Mouse (Mus musculus): ENCODE measurements at regions not wholly inside any gene's neighbourhood (a gene's known extent, or its start where the extent isn't known, plus 50 kb on each side); places are given as distances from the start of the nearest gene placed in this dataset.

DNA sequence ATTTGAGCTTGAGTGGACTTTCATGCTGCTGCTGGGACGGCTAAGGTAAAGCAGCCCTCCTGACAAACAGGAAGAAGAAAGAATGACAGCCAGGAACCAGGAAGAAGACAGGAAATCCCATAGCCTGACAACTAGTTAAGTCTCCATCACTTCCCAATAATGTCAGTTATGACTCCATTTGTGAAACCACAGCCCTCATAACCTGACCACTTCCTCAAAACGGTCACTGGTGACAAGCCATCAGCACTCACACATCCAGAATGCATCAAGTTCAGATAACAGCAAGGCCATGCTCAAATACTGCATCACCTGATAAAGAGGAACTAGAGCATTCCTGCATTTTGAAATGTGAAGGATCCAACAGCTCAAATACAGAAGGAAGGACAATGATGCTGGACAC is 288.3 kb downstream of the Zfp706 start:
- no peak for DNase-seq (ENCODE audit: low spot score in 2 of 2)

DNA sequence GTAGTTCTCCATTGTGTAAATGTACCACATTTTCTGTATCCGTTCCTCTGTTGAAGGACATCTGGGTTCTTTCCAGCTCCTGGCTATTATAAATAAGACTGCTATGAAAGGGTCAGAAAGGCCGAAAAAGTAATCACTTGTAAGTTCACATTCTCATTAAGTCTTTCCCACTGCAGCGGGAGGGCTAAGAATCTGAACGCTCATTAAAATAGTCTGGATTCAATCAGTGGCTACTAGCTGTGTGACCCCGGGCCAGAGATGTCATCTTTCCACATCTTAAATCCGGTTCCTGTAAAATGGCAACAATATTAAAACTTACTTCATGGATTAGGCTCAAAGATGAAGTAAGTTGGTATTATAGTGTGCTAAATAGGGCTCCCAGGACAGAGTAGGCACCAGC is 289.7 kb downstream of the Zfp706 start:
- DNase-seq (ENCODE audit: low spot score in 2 of 2) = no peak

DNA sequence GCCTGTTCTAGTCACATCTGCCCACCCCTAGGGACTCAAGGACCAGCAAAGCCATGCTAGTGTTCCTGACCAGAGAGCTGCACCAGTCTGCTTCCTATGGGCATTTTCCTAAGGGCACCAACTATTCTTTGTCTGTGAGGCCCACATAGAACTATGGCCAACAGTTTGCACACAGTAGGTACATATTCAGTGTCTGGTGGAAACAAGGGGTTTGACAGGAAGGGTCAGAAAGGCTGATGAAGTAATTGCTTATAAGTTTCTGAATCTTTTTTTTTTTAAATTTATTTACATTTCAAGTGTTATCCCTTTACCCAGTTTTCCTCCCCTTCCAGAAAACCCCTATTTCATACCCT is 290.9 kb downstream of the Zfp706 start:
- DNase-seq (ENCODE audit: low spot score in 2 of 2) = no peak

DNA sequence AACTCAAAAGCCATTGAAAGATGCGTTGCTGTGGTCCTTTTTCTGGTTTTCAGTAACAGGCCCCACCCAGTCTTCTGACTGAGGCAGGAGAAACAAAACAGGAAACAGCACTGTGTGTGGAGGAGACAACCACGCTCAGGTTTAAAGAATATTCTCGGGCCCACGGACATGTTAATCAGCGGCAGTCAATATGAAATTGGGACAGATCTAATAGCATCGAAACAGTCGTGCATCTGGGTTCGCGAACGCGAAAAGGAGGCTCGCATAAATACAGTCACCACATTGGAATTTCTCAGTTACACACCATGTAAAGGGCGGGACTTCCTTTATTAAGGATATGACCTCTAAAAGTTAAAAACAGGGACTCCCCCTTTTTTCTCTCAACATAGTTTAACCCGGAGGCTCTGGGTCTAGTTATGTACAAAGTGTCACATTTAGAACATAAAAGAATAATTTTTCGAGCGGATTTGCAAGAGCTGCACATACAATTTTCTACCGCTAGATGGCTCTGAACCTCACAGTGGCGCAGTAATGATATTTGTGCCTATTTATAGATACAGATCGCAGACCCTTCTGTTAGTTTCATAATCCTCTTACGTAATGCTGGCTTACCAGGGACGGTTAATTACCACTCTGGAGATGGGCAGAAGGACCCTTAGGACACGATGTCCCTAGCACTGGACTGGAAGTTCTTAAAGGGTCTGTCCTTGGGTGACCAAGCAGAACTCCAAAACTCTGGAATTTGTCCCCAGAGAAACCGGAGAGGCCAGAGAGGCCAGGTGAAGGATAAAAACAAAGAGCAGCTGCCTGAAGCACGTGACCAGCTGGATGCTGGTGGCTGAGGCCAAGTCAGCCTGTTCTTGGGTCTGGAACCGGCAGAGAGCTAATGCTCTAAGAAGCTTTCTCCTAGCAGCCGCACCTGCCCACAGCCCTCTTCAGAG is 291.6 kb downstream of the Zfp706 start:
- peak; percentile 82 to 91 for DNase-seq (ENCODE audit: low spot score in 2 of 2)

DNA sequence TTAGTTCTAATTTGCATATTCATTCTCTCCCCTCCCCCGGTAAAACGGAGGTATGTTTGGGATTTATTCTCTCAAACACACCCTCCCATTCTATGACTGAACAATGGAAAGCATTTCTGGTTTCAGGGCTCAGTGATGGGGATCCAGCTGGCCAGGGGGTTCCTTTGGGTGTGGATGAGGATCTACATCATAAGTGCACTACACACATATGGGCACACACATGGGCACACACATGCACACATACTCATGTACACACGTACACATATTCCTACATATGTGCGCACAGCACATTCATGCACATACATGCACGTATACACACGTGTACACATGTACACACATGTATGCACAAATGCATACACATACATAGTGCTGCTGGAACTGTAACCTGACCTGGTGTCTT is 292.4 kb downstream of the Zfp706 start:
- no peak for DNase-seq (ENCODE audit: low spot score in 2 of 2)

DNA sequence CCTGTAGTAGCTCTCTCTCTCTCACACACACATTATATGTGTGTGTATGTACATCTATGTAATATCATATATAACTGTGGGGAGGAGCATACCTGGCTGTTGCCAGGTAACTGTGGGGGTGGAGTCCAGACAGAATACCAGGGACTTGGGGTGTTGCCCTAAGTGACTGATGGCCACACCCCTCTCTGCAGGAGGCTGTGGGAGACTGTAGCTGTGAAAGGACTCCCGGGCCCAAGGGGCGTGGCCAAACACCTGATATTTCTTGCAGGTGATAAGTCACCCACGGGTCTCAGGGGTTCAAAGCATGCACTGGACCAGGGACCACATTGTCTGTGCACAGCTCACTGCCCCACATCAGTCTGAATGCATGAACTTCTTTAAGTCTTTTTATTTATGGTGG is 297.8 kb downstream of the Zfp706 start:
- no peak for DNase-seq (ENCODE audit: low spot score in 2 of 2)

DNA sequence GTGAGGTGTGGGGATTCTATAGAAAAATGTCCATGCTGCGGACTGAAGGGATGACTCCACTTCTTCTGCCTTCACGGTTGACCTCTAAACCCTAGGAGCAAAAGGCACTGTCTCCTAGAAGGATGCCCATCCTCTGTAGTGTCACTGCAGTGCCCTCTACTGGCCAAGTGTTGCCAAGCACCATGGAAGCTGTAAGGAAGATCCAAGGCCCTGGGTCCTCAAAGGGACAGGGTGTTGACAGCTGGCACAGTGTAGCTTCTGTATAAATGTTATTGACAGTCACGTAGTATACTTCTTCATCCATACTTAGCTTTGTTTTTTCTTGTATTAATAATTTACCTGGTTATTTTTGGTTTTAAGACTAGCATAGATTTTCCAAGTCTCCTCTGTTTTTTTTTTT is 299.1 kb downstream of the Zfp706 start:
- DNase-seq (ENCODE audit: low spot score in 2 of 2) = peak; percentile 55 to 57

DNA sequence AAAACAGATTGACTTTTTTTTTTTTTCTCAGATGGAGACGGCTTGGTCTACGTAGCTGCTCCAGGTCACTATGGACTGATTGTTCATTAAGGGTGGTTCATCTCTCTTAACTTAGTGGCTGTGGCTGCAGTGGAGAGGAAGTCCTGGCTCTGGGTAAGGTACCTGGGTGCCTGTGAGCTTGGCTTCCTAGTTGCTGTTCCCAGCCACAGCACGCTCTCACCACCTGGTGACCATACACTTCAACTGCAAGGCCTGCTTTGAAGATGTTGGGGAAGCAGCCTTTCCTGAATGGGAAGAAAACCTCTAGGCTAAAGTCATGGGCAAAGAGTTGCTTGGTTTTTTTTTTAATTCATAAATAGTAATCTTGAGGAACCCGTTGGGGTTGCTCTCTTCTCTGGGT is 301.6 kb downstream of the Zfp706 start:
- peak; percentile 47 to 71 for DNase-seq (ENCODE audit: low spot score in 2 of 2)

DNA sequence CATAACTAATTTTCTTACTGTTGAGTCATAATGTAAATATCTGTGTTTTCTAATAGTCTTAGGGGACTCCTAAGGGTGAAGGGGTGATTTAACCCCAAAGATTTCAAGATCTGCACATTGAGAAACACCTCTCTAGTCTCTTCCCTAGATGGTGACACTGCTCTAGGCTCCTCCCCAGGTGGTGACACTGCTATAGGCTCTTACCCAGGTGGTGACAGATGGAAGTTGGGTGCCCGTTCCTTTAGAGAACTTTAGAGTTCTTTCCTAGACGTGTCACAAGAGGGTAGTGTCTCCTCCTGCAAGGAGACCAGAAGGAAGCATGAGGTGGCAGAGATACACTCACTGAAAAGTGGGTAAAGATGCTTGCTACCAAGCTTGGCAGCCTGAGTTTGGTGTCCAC is 302.2 kb downstream of the Zfp706 start:
- DNase-seq (ENCODE audit: low spot score in 2 of 2) = no peak

DNA sequence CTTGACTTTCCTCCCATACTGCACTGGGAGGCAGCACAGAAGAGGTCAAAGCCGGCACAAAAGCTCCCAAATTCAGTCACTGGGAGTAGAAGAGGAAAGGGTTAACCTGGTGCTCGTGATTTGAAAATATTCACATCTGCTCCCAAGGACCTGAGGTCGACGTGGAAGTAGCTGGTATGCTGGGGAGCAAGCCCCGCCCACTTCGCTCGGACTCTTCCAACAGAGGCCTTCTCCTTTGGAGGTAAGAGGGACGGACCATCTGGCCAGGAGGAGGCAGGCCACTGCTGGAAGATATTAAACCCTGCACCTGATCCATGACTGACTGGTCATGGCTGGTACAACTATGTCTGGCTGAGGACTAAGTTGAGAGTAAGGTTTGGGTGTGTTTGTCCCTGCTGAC is 305.7 kb downstream of the Zfp706 start:
- DNase-seq (ENCODE audit: low spot score in 2 of 2) = no peak

DNA sequence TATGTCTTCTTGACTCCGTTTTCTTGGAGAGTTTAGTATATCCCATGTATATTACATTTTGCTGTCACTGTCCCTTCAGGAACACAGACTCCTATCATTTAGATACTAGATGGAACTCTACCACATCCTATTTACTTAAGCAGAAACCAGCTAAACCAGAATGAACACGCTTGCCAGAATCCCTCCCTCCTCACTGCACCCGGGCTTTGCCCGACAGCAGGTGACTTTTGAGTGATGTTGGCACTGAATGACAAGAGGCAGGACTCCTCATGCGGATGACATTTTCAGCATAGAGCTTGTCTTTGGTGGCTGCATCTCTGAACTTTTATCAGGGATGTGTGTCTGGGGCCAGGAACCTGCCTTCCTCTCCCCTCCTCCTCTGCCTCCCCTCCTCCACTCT is 307.4 kb downstream of the Zfp706 start:
- no peak for DNase-seq (ENCODE audit: low spot score in 2 of 2)

DNA sequence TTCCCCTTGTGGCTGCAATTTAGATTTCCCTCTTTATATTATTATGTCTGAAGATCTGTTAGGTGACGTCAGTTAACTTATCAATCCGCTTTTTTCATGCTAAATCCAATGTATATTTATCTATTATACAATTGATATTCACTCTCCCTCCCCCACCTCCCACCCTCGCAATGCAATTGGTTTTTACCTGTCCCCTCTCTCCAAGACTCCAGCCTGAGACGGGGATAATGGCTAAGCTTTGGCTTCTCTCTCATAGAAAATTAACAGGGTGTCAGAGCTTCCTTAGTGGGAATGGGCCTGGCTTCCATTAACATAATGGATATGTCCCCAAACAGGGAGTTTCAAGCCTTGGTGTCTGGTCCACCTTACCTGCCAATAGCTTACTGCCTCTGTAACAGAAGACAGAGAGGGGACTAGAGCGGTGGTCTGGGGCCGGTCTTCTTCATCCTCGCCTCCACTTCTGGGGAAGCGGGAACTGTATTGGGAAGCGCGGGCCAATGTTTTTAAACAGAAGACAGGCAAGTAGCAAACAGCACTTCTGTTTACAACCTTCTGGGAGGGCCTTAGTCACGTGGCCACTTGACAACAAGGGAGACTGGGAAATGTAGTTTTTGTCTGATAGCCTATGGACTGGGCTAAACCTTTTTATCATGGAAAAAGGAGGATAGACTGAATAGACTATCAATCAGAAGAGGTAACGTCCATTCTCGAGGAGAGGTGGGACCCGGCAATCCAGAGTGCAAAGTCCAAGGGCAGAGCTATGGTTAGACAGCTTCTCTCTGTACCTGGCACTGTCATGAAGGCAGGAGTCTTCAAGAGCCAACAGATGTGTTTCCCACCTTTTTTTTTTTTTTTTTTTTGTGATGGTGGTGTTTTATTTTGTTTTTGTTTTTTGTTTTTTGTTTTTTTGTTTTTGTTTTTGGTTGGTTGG is 312.1 kb downstream of the Zfp706 start:
- peak; percentile 9 to 56 for DNase-seq (ENCODE audit: low spot score in 2 of 2)

DNA sequence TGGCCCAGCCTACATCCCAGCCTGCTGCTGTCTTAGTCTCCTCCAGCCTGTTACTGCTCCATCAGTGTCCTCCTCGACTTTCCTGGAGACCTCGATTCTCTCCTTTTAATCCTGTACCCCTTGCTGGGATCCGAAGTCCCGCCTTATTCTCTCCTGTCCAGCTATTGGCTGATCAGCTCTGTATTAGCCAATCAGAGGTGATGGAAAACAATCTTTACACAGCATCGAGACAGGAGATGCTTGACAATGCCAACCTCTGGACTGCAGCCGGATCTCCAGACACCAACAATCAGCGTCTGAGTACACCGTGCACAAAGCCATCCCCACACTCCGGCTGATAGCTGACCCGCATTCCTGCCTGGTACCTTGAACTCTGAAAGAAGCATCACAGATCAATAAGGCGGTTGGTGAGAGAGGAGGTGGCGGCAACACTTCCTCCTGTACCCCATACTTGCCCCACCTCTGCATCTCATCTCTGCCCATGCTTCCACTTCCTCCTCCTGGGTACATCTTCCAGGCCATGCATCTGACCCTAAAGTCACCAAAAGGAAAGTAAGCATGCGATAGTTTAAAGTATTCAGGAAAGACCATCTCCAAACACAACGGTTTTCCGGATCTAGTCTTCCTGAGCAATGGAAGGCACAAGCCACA is 316.4 kb downstream of the Zfp706 start:
- DNase-seq (ENCODE audit: low spot score in 2 of 2) = no peak

DNA sequence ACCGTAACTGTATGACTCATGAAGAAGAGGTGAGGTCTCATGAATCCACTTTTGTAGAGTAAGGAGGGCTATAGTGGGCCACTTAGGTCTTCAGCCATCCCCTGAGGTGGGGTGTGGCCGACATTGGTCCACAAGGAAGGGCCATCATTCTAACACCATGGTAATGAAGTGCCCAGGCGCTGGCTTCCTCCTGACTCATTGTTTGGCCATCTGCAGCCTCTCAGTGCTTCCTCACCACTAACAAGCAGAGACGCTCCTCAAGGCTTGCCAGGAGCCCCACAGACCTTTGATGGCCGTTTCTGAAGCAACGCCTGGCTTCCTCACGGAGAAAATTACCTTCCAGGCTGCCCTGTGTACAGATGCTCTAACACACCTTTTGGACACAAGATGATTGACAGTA is 317.7 kb downstream of the Zfp706 start:
- no peak for DNase-seq (ENCODE audit: low spot score in 2 of 2)

DNA sequence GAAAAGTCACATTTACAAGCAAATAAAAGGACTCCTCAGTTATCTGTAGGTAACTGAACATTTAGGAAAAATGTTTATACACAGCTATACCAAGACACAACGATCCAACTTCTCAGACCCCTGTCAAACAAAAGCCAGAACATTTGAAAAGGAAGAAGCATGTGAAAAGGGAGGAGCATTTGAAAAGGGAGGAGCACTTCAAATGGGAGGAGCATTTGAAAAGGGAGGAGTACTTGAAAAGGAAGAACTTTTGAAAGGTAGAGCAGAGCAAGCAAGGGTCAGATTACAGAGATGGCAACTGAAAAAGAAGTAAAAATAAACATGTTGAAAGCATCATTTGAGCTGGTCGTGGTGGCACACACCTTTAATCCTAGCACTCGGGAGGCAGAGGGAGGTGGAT is 318.3 kb downstream of the Zfp706 start:
- no peak for DNase-seq (ENCODE audit: low spot score in 2 of 2)

DNA sequence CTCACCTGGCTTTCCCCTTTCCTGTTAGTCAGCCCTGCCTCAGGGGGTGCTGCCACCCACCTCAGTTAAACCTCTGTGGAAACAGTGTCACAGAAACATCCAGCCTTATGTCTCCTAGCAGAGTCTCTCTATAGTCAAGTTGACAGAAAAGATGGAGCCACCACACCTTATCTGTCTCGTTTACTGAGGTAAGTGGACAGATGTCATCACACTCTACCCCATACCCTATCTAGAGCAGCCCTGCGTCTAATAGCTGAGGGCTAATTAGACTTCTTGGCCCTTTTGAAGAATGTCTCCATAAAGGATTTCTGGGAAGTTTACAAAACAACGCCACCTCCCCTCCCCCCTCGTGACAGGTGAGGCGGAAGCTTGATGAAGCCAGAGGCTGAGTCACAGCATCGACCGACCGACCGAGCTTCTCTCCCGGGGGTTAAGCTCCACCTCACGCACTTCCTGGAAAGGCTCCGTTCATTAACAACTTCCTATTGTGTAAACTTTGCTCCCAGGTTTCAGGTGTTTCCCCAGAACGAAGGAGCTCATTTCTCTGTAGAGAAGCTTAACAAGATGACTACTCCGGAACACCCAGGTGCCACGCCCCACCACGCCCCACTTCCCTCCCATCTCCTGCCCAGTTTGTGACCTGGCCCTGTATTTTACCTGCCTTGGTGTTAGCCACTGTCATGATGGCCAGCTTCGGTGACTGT is 319.4 kb downstream of the Zfp706 start:
- no peak for DNase-seq (ENCODE audit: low spot score in 2 of 2)

DNA sequence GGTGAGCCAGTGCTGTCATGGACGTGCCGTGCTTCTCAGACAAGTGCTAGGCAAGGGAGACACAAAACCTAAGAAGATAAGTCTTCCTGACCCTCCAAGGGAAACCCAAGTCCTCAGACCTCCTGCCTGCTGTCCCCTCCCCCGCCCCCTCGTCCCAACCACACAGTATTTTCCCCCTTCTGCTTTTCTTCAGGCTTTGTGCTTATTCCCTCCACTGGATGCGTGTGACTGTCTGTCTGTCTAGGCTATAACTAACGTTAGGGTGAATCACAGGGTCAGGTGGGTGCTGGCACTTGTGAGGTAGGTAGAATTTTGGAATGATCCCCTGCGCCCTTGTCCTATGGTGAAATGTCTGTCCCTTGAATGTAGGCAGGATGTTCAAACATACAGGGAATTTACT is 322.9 kb downstream of the Zfp706 start:
- DNase-seq (ENCODE audit: low spot score in 2 of 2) = no peak

DNA sequence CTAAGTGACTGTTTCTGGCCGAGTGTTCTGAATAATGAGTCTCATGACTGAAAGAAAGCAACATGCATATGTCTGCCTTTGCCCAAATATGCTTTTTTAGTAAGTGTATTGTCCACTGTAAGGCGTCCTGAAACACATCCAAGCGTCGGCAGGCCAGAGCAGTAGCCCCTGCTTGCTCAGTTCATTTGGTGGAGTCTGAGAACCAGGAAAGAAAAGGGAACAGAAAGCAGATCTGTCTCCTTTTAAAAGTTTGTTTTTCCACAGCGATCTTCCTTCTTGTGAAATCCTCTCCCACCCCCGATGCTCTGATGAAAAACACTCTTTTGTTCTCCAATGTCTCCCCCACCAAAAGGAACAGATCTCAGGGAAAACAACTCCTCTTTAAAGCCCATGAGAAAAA is 324.7 kb downstream of the Zfp706 start:
- DNase-seq (ENCODE audit: low spot score in 2 of 2) = no peak

DNA sequence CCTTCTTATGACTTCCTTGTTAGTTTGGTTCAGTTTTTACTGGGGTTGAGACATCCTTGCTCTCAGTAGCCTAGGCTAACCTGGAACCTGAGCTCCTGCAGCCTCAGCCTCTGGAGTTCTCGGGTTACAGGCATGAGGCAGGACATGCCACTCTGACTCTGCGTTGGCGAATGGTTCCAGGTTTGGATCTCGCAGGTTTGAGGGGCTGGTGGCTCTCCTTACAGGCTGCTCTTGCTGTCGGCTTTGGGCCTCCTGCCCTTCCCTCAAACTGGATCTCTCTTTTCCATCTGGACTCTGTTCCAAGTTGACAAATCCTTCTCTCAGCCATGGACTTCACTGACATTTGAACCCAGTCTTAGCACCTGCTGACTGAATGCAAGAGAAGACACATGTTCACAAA is 325.4 kb downstream of the Zfp706 start:
- no peak for DNase-seq (ENCODE audit: low spot score in 2 of 2)

DNA sequence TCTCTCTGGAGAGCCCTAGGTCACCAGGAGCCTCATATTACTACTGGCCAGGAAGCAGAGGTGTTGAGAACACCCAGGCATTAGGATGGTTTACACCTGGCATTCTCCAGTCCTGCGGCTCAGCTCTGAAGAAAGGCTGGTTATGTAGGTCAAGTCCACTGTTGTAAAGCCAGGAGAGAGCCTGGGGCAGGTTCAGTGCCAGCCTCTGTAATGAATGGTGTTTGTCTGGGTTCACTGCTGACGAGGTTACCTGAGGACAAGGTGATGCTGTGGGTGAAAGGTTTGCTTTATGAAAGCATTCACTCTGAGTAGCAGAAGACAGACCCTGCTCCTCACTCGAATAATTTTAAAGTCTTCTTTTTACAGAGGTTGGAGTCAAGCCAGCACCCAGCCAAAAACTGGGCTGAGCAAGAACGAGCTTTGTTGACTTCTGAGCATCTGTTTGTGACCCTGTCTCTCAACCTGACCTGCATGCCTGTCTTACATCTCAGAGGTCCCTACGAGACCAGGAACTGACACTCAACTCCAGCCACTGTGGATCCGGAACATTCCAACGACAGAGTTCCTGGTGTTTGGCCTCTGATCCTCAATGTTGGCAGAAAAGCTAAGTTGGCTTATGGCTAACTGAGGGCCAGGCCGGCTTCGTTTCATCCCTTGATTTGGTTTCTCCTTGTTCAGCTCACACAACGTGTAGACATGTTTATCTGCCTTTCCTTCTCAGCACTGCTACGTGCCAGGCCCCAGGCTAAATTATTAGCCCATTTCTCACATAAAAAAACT is 327.0 kb downstream of the Zfp706 start:
- no peak for DNase-seq (ENCODE audit: low spot score in 2 of 2)
